Mouse (Mus musculus): ENCODE measurements around the gene Gbp9.
"Not testable (repeated sequence)": the region's sequence is repeated elsewhere in the genome, so short reads cannot be mapped to it uniquely, and the experiment has no call there.

- TF ChIP-seq CTCF (IDR thresholded peaks at IDR 0.05; ENCODE audit: insufficient read depth, low read length); POLR2A (IDR thresholded peaks at IDR 0.05; ENCODE audit: borderline replicate concordance, extremely low read depth, low read depth, low read length): not testable (repeated sequence)
These were observed 29.0 kb downstream of the Gbp9 start for GRCm38 (mm10) chr5:105110271-105110852.
